Mouse (Mus musculus) E14TG2a.4 (cell line): ENCODE data around the gene Mrpl27.

Source experiments
- CTCF ChIP-seq: conservative IDR thresholded peaks from 2 replicates; pipeline ENCODE4 v1.5.1; 2014; ENCODE audit warnings: low read length
- NANOG ChIP-seq: IDR thresholded peaks from 2 replicates; pipeline ENCODE4 v1.6.1; 2014; ENCODE audit warnings: borderline replicate concordance, low read length, mixed read lengths
- POU5F1 ChIP-seq: IDR thresholded peaks from 2 replicates; pipeline ENCODE4 v1.6.1; 2014; ENCODE audit warnings: low read length, borderline replicate concordance

DNA sequence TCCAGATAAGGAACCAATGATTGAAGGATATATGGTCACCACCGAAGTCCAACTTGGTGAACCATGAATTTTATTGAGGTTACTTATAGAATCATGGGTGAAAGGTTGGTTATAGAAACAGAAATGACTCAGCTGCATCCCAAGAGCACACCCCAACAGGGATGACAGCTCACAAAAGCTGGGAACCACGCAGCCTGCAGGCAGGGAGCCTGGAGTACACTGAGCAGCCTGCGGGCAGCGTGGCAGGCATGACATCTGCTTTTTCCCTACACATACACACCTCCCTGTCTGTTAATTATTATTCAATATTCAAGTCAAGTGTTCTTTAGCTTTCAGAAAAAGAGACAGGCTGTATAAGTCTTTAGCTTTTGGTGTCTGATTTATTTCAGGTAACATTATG lies 39.0 kb upstream of the Mrpl27 start:
- TF ChIP-seq CTCF, result no peak
- no peak for TF ChIP-seq POU5F1
- TF ChIP-seq NANOG, result no peak
